32 mouse cellular contexts compared by ENCODE assay signal in genomic region chr12:11562891-11563290, GRCm38 (mm10).
"Had no signal": no experiment of that assay in that cellular context is flagged by ENCODE, and none has a peak within 500 bp of the region (broad histone marks: within the 10 kb centered on the region; RNA-seq: fewer than 3 reads in every experiment).

No protein-coding gene starts in this region.

- H3K9me3 ChIP-seq: heart, embryonic 15.5 days; hindbrain, embryonic 10.5 days; hindbrain, embryonic 12.5 days; hindbrain, embryonic 13.5 days; hindbrain, embryonic 15.5 days; intestine, embryonic 15.5 days; kidney, embryonic 15.5 days had no signal

- H3K4me2 ChIP-seq: heart, embryonic 15.5 days; hindbrain, embryonic 12.5 days; hindbrain, embryonic 13.5 days; hindbrain, embryonic 14.5 days; hindbrain, embryonic 15.5 days; intestine, embryonic 15.5 days; kidney, embryonic 15.5 days had no signal

- H3K4me1 ChIP-seq: heart, embryonic 15.5 days; hindbrain, embryonic 10.5 days; hindbrain, embryonic 12.5 days; hindbrain, embryonic 13.5 days; hindbrain, embryonic 15.5 days; intestine, embryonic 15.5 days; kidney, embryonic 15.5 days had no signal

- H3K4me3 ChIP-seq: heart, embryonic 15.5 days; hindbrain, embryonic 10.5 days; hindbrain, embryonic 12.5 days; hindbrain, embryonic 13.5 days; hindbrain, embryonic 15.5 days; intestine, embryonic 15.5 days; kidney, embryonic 15.5 days; layer of hippocampus, adult 2 months; left cerebral cortex, adult 2 months had no signal

- H3K9ac ChIP-seq: heart, embryonic 15.5 days; hindbrain, embryonic 12.5 days; hindbrain, embryonic 13.5 days; hindbrain, embryonic 14.5 days; hindbrain, embryonic 15.5 days; intestine, embryonic 15.5 days; kidney, embryonic 15.5 days had no signal

- H3K36me3 ChIP-seq: heart, embryonic 15.5 days; hindbrain, embryonic 10.5 days; hindbrain, embryonic 12.5 days; hindbrain, embryonic 13.5 days; hindbrain, embryonic 15.5 days; intestine, embryonic 15.5 days; kidney, embryonic 15.5 days had no signal

- H3K27ac ChIP-seq: heart, embryonic 15.5 days; hindbrain, embryonic 10.5 days; hindbrain, embryonic 12.5 days; hindbrain, embryonic 13.5 days; hindbrain, embryonic 14.5 days; hindbrain, embryonic 15.5 days; hindbrain, postnatal 0 days; intestine, embryonic 15.5 days; kidney, embryonic 15.5 days; kidney, postnatal 0 days; layer of hippocampus, adult 2 months; left cerebral cortex, adult 2 months had no signal

- ATAC-seq: hindbrain, embryonic 16.5 days; hindbrain, postnatal 0 days; inflammation-experienced regulatory T-cells, adult 6 months; intestine, embryonic 15.5 days; intestine, embryonic 16.5 days; intestine, postnatal 0 days had no signal

- H3K27me3 ChIP-seq: heart, embryonic 15.5 days; hindbrain, embryonic 12.5 days; hindbrain, embryonic 13.5 days; hindbrain, embryonic 15.5 days; intestine, embryonic 15.5 days; kidney, embryonic 15.5 days had no signal

- DNase-seq: heart, postnatal 10 days; heart, postnatal 14 days; heart, postnatal 36 days; heart, postnatal 4 days; kidney, adult 11 months; kidney, adult 18-20 months; kidney, adult 2 months; kidney, adult 8-10 months; kidney, adult 9 months; kidney, postnatal 10 days; kidney, postnatal 14 days; kidney, postnatal 25 days; kidney, postnatal 36 days; kidney, postnatal 4 days; layer of hippocampus, adult 9-11 months; layer of hippocampus, postnatal 36 days had no signal
